ENCODE assay signal across 10 mouse cellular contexts in the genomic region with DNA sequence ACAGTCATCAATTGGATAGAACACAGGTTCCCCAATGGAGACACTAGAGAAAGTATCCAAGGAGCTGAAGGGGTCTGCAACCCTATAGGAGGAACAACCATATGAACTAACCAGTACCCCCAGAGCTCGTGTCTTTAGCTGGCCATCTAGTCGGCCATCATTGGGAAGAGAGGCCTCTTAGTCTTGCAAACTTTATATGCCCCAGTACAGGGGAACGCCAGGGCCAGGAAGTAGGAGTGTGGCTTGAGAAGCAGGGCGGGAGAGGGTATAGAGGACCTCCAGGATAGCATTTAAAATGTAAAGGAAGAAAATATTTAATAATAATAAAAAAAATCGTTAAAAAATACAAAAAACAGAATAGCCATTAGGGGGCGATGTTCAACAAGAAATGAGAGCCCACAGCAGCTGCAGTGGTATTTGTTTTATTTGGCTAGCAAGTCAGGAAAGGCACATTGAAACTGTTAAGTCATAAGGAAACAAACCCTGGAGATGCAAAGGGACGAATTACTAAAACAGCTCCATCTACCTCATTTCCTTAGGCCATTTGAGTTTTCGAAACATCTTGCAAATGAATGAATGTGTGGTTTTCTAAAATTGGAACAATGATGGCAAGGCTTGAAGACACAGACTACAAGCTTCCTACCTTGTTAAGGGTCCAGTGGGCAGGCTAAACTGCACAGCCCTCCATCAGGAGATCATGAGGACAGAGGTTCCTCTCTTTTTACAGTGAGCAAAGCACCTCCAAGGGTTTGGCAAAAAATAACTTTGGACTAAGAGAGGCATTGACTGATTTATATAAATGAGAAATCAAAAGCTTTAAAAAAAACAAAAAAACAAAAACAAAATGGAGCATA.
A peak's percentile ranks its signal among the peaks of the same experiment; 100 is the strongest.
DNase-seq lines count a peak whose midpoint lies in the region; ATAC-seq lines count a peak whose summit lies in the region.
"Had no signal": no experiment of that assay in that cellular context is flagged by ENCODE, and none has a peak within 500 bp of the region (broad histone marks: within the 10 kb centered on the region; RNA-seq: fewer than 3 reads in every experiment).

No protein-coding gene starts in this region.

- H3K4me1 ChIP-seq in kidney, embryonic 15.5 days = no peaks in the 10 kb centered on the region
- no peaks in the 10 kb centered on the region for H3K4me1 ChIP-seq in limb, embryonic 13.5 days
- H3K4me1 ChIP-seq: embryonic facial prominence, embryonic 12.5 days had no signal

- WGBS in kidney, embryonic 15.5 days = 31% methylated on average over 8 of the region's 8 CpGs
- 23% methylated on average over 8 of the region's 8 CpGs for WGBS in limb, embryonic 13.5 days

- no peaks in the 10 kb centered on the region for H3K9me3 ChIP-seq in kidney, embryonic 15.5 days (replicated peaks)
- no peaks in the 10 kb centered on the region for H3K9me3 ChIP-seq in limb, embryonic 13.5 days
- H3K9me3 ChIP-seq: embryonic facial prominence, embryonic 12.5 days had no signal

- no peak overlapping the region for H3K4me3 ChIP-seq in kidney, embryonic 15.5 days (replicated peaks)
- no peak overlapping the region for H3K4me3 ChIP-seq in limb, embryonic 13.5 days
- H3K4me3 ChIP-seq: embryonic facial prominence, embryonic 12.5 days; myocyte had no signal

- no peak overlapping the region for H3K27ac ChIP-seq in kidney, embryonic 15.5 days
- H3K27ac ChIP-seq in limb, embryonic 13.5 days = no peak overlapping the region
- H3K27ac ChIP-seq: embryonic facial prominence, embryonic 12.5 days had no signal

- no peak overlapping the region for H3K4me2 ChIP-seq in kidney, embryonic 15.5 days
- no peak overlapping the region; the same call in 1 of the 2 replicates for H3K4me2 ChIP-seq in limb, embryonic 13.5 days (replicated peaks)
- H3K4me2 ChIP-seq: embryonic facial prominence, embryonic 12.5 days had no signal

- no peak for DNase-seq in kidney, adult 18-20 months
- DNase-seq in ES-CJ7 (ENCODE audit: low read depth, low spot score) = peak; percentile 18
- peak; percentile 64 for DNase-seq in embryo, embryonic 11 days
- no peak for DNase-seq in spleen, postnatal 10 days (ENCODE audit: low spot score in 2 of 2)
- no peak for DNase-seq in thymus, postnatal 14 days
- no peak for DNase-seq in adrenal gland, adult 18-20 months (ENCODE audit: low spot score in 2 of 2)

- H3K36me3 ChIP-seq in kidney, embryonic 15.5 days = no peaks in the 10 kb centered on the region
- H3K36me3 ChIP-seq in limb, embryonic 13.5 days = no peaks in the 10 kb centered on the region
- H3K36me3 ChIP-seq: embryonic facial prominence, embryonic 12.5 days had no signal

- H3K27me3 ChIP-seq in kidney, embryonic 15.5 days = no peaks in the 10 kb centered on the region
- no peaks in the 10 kb centered on the region for H3K27me3 ChIP-seq in limb, embryonic 13.5 days
- H3K27me3 ChIP-seq: embryonic facial prominence, embryonic 12.5 days had no signal

- ATAC-seq in kidney, embryonic 15.5 days (replicated peaks; ENCODE audit: low FRiP score) = peak; percentile 70; the same call in 1 of the 2 replicates
- ATAC-seq in limb, embryonic 13.5 days (ENCODE audit: low FRiP score, low read depth) = peak; percentile 71; the same call in 1 of the 2 replicates

- H3K9ac ChIP-seq in kidney, embryonic 15.5 days = no peak overlapping the region
- H3K9ac ChIP-seq in limb, embryonic 13.5 days = no peak overlapping the region
- H3K9ac ChIP-seq: embryonic facial prominence, embryonic 12.5 days had no signal

Comparison
In these comparisons a context has a peak if more than half of its experiments do, and no peak if none do; other contexts are left out.
1. DNase-seq: peak in ES-CJ7 (single experiment) and embryo, embryonic 11 days (single experiment); none in kidney, adult 18-20 months (single experiment), spleen, postnatal 10 days (0 of 2), thymus, postnatal 14 days (single experiment) and adrenal gland, adult 18-20 months (0 of 2).